Mouse (Mus musculus): ENCODE data around the gene Thap2.

DNA sequence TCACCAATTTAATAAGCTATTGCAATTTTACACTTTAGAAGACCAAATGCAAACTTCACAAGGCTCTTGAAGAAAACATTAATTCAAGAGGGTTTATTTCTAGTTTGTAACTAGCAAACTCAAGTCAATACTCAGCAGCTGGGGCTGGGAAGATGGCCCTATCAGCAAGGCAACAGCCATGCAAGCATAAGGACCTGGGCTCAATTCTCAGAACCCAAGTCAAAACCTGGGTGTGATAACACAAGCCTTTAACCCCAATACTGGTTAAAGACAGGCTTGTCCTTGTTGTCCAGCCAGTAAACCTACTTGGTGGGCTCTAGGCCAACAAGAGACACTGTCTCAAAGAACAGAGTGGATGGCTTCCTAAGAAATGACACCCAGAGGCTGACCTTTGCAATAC lies 37.8 kb downstream of the Thap2 start:
- TF ChIP-seq POLR2A (IDR thresholded peaks at IDR 0.05; ENCODE audit: control insufficient read depth, extremely low read depth, insufficient read depth, low read length, poor library complexity) (no peak), CTCF (IDR thresholded peaks at IDR 0.05; ENCODE audit: borderline replicate concordance, control insufficient read depth, extremely low read depth, insufficient read depth, low read length, poor library complexity) (no peak)
